Mouse (Mus musculus): ENCODE measurements at regions not wholly inside any gene's neighbourhood (a gene's known extent, or its start where the extent isn't known, plus 50 kb on each side); places are given as distances from the start of the nearest gene placed in this dataset.

DNA sequence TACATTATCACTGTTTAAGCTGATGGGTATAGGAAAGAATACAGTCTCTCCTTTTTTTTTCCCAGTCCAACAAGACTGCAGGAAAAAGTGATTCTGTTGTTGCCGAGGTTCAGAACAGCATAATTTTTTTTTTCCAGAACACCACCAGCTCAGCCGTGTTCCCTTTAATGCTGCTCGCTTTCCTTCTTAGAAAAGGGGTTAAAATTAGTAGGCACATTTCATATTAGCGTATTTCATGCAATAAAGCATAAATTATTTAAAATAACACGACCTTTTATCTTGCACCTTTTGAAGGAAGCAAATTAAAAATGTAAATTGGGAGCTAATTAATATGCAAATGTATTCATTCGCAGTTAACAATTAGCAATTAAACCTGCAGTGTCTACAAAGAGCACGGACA lies 50.3 kb upstream of the Vrk1 start:
- ATAC-seq, result no peak
- WGBS, result 61% methylated on average over 7 of the region's 7 CpGs

More for the DNA sequence above, 50.3 kb upstream of the Vrk1 start:
- Histone ChIP-seq H3K9me3 (ENCODE audit: control insufficient read depth) (no peaks in the 10 kb centered on the region), H3K36me3 (ENCODE audit: control insufficient read depth, insufficient read depth) (no peaks in the 10 kb centered on the region), H3K9ac (ENCODE audit: low read depth, low read length) (no peak overlapping the region), H3K4me1 (replicated peaks; ENCODE audit: control insufficient read depth, insufficient read depth, low read length) (0 out of 2 replicates have a peak, but pooled peaks cover 5% of the 10 kb centered on the region), H3K4me2 (replicated peaks; ENCODE audit: low read depth) (no peak overlapping the region), H3K4me3 (ENCODE audit: low read depth, low read length) (no peak overlapping the region), H3K27ac (ENCODE audit: low read depth, low read length) (no peak overlapping the region), H3K27me3 (replicated peaks; ENCODE audit: control insufficient read depth, insufficient read depth, low read length) (peaks cover 15% of the 10 kb centered on the region; the same call in 1 of the 2 replicates)
- no peak for TF ChIP-seq CTCF (IDR thresholded peaks at IDR 0.05; ENCODE audit: low read depth)
